Mouse (Mus musculus): ENCODE measurements at regions not wholly inside any gene's neighbourhood (a gene's known extent, or its start where the extent isn't known, plus 50 kb on each side); places are given as distances from the start of the nearest gene placed in this dataset.

DNA sequence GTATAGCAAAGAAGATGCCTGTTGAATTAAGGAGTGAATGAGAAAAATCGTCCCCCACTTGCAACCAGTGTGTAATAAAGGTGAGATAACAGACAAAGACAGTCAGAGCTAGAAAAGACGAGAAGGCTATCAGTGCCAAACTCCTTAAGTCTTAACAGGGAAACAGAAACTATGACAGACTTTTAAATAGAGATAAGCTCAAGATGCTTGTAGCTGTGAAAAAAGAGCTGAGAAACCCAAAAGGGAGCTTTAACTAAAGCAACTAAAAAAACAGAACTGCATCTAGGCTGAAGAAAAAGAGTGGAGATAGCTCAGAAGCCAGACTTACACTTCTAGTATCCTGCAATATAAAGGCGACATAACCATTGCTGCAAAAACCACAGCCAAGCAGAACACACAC lies 87.8 kb upstream of the Tprg start:
- no peak for TF ChIP-seq POLR2A (IDR thresholded peaks at IDR 0.05; ENCODE audit: insufficient read depth, low read length)
- TF ChIP-seq EP300 (IDR thresholded peaks at IDR 0.05; ENCODE audit: insufficient read depth, low read depth, low read length), result no peak
